Mouse (Mus musculus) intestine, embryonic 16.5 days (tissue): ENCODE data around the gene Agfg1. TPM values are rescaled to one million over a fixed set of nuclear protein-coding genes. Genes with fewer than 3 reads are reported as not detected.

Source experiments
- microRNA-seq: library from miRNA; unstranded; fragments of <30 nt; microRNA quantifications from one replicate; pipeline ENCODE4, GENCODE M21; 2016
- polyA plus RNA-seq: library from polyadenylated mRNA; unstranded; fragments of >200 nt; fragmentation: Nextera tagmentation; extraction: Ambion mirVana; gene quantifications from 2 replicates; pipeline ENCODE4 v1.2.1, GENCODE M21; 2015

Gene Agfg1
- polyA plus RNA-seq, 1 experiment from 2014 or later: 14.1 TPM

Small RNA genes within 50 kb of the gene (microRNA-seq; reads per million reads assigned to microRNA genes)
- not detected for gene Gm22396

Other genes starting within 250 kb of the Agfg1 start
- gene Mff, start 114.6 kb upstream of the Agfg1 start, polyA plus RNA-seq: 166 and 173 TPM in 2 replicates
- gene Tm4sf20, start 71.0 kb upstream of the Agfg1 start, polyA plus RNA-seq: 201 and 234 TPM in 2 replicates
- gene Gm47791, start 68.2 kb upstream of the Agfg1 start, polyA plus RNA-seq: not detected in 2 replicates
- not detected in 2 replicates for gene A030005L19Rik, start 73.8 kb downstream of the Agfg1 start, polyA plus RNA-seq
- gene A030014E15Rik, start 85.4 kb downstream of the Agfg1 start, polyA plus RNA-seq: not detected in 2 replicates
- gene Gm6217, start 91.9 kb downstream of the Agfg1 start, polyA plus RNA-seq: not detected in 2 replicates
- not detected in 2 replicates for gene A030003K21Rik, start 103.9 kb downstream of the Agfg1 start, polyA plus RNA-seq
- not detected in 2 replicates for gene Gm7544, start 116.5 kb downstream of the Agfg1 start, polyA plus RNA-seq
- not detected in 2 replicates for gene Gm47955, start 120.8 kb downstream of the Agfg1 start, polyA plus RNA-seq
- not detected in 2 replicates for gene Gm47959, start 161.1 kb downstream of the Agfg1 start, polyA plus RNA-seq
- gene Slc19a3, start 199.0 kb downstream of the Agfg1 start, polyA plus RNA-seq: 1.9 and 2.0 TPM in 2 replicates
- gene Krtap28-10, start 203.0 kb downstream of the Agfg1 start, polyA plus RNA-seq: not detected in 2 replicates
- not detected in 2 replicates for gene Gm47969, start 205.4 kb downstream of the Agfg1 start, polyA plus RNA-seq
- not detected in 2 replicates for gene A030005K14Rik, start 219.9 kb downstream of the Agfg1 start, polyA plus RNA-seq
- not detected in 2 replicates for gene Krtap28-13, start 221.4 kb downstream of the Agfg1 start, polyA plus RNA-seq